Mouse (Mus musculus) kidney, embryonic 14.5 days (tissue): ENCODE data around the gene Trmt5. TPM values are rescaled to one million over a fixed set of nuclear protein-coding genes. Genes with fewer than 3 reads are reported as not detected.

Experiments used
- ATAC-seq: fragments of 200-750 bp; cut with Nextera tagmentation; 2 replicates; pipeline ENCODE4 v1.8.0; 2017; ENCODE audit warnings: moderate number of reproducible peaks, mild to moderate bottlenecking, moderate TSS enrichment, moderate library complexity; ENCODE audit not compliant: low FRiP score, low TSS enrichment
- H3K27ac ChIP-seq: fragments of 300-500 bp; sonication (generic); 2 replicates; pipeline ENCODE4 v1.5.1; 2014; ENCODE audit warnings: low read depth, mild to moderate bottlenecking, low read length, moderate library complexity, mixed read lengths
- H3K27me3 ChIP-seq: fragments of 300-500 bp; sonication (generic); 2 replicates; pipeline ENCODE4 v1.6.1; 2014; ENCODE audit warnings: mild to moderate bottlenecking, low read length; ENCODE audit not compliant: control insufficient read depth, insufficient read depth
- H3K36me3 ChIP-seq: fragments of 300-500 bp; sonication (generic); 2 replicates; pipeline ENCODE4 v1.6.1; 2014; ENCODE audit warnings: low read length, mixed read lengths; ENCODE audit not compliant: control insufficient read depth, insufficient read depth
- H3K4me1 ChIP-seq: fragments of 300-500 bp; sonication (generic); 2 replicates; pipeline ENCODE4 v1.6.1; 2014; ENCODE audit warnings: low read length, mixed read lengths; ENCODE audit not compliant: control insufficient read depth, insufficient read depth
- H3K4me2 ChIP-seq: fragments of 300-500 bp; sonication (generic); replicated peaks from 2 replicates; pipeline ENCODE4 v1.6.1; 2014; ENCODE audit warnings: low read depth, mild to moderate bottlenecking, low read length
- H3K4me3 ChIP-seq: fragments of 300-500 bp; sonication (generic); 2 replicates; pipeline ENCODE4 v1.5.1; 2014; ENCODE audit warnings: mild to moderate bottlenecking, low read length
- H3K9ac ChIP-seq: fragments of 300-500 bp; sonication (generic); 2 replicates; pipeline ENCODE4 v1.6.1; 2014; ENCODE audit warnings: low read depth, mild to moderate bottlenecking, low read length, moderate library complexity
- H3K9me3 ChIP-seq: fragments of 300-500 bp; sonication (generic); 2 replicates; pipeline ENCODE4 v1.6.1; 2016; ENCODE audit warnings: low read length; ENCODE audit not compliant: control insufficient read depth
- WGBS: fragments of 180-500 bp; shearing (Covaris S2); extraction: QIAGEN DNeasy Blood & Tissue Kit; methylation state at CpG from one replicate; pipeline ENCODE4 v1.1.7; 2014; 5-methylcytosine and 5-hydroxymethylcytosine counted together
- polyA plus RNA-seq: library from polyadenylated mRNA; unstranded; fragments of >200 nt; fragmentation: Nextera tagmentation; extraction: Ambion mirVana; gene quantifications from 2 replicates; pipeline ENCODE4 v1.2.1, GENCODE M21; 2014

Gene Trmt5
- polyA plus RNA-seq, 1 experiment from 2014 or later = 19.9 TPM

DNA sequence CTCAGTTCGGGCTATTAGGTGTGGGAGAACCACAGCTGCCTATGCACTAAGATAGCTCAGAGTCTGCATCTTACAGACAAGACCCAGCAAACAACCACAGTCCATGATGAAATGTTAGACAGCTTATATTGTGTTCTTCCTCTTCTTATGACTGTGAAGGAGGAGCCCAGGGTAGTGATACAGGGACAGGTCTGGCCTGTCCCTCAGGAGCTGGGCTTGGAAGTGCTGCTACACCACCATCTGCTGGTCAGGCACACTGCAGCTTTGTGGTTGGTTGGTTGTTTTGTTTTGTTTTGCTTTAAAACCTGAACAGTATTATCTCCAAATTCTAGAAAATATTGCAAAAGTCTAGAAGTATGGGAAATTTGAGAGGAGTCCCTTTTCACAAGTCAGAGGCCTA, 38.2 kb upstream of the Trmt5 start:
- Histone ChIP-seq H3K9ac (no peak overlapping the region), H3K36me3 (no peaks in the 10 kb centered on the region), H3K4me1 (0 out of 2 replicates have a peak, but pooled peaks cover 4% of the 10 kb centered on the region), H3K4me2 (no peak overlapping the region), H3K27ac (no peak overlapping the region), H3K27me3 (no peaks in the 10 kb centered on the region), H3K4me3 (no peak overlapping the region), H3K9me3 (no peaks in the 10 kb centered on the region)
- ATAC-seq = no peak
- WGBS = 78% methylated on average over 1 of the region's 1 CpGs

DNA sequence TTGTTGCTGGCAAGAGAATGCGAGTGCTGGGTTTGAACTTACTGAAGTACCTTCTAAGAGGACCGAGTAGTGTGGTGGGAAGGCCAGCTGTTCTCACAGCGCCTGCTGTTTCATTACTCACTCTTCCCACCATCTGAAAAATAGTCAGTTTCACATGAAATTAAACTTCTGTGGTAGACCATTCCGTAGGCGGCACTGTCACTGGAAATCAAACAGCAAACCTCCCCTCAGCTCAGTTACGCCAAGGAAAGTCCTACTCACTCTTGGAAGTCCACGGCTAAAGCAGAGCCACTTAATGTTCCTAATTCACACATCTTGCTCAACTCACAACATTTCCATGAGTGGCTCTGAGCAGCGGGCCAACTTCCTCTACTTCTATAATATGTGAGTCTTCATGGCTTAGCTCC, 37.7 kb upstream of the Trmt5 start:
- Histone ChIP-seq H3K4me2 (no peak overlapping the region), H3K4me1 (0 out of 2 replicates have a peak, but pooled peaks cover 4% of the 10 kb centered on the region), H3K36me3 (no peaks in the 10 kb centered on the region), H3K9ac (no peak overlapping the region), H3K9me3 (no peaks in the 10 kb centered on the region), H3K27ac (no peak overlapping the region), H3K27me3 (no peaks in the 10 kb centered on the region), H3K4me3 (no peak overlapping the region)
- ATAC-seq = no peak
- WGBS = 89% methylated on average over 8 of the region's 8 CpGs

DNA sequence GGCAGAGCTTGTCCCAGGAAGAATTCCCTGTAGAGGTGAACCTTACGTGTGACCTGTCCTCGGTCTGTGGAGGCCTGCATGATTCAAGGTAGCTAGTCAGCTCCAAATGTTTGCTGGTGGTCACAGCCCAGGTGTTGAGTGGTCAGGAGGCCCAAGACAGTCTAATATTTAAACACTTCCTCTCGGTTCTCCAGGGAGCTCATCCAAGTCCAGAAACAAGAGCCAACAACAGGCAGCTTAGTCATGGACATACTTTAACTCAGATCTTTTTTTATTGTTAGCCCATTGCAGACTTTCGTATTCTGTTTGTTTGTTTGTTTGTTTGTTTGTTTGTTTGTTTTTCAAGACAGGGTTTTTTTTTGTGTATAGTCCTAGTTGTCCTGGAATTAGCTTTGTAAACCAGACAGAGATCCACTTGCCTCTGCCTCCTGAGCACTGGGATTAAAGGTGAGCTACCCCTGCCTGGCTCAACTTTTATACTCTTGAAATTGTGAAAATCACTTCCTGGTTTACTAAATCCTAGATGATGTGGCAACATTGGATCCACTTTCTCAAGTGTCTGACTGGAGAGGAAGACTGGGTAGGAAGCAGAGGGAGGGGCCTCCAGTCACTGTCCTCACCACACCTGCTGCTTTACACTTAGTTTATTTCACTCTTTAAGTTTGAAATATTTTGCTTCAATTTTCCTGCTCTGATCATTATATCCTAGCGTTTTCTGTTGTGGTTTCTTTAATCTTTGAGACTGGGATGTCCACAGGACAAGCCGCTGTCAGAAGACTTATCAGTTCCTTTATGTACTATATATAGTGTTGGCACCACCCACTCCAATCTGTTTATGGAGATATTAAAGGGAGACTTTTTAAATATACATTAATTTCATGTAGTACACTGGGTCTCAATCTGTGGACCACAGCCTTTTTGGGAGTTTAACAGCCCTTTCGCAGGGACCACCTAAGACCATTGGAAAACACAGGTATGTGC, 31.5 kb upstream of the Trmt5 start:
- Histone ChIP-seq H3K4me2 (no peak overlapping the region), H3K27ac (no peak overlapping the region), H3K27me3 (no peaks in the 10 kb centered on the region), H3K9ac (no peak overlapping the region), H3K9me3 (no peaks in the 10 kb centered on the region), H3K4me1 (no peaks in the 10 kb centered on the region), H3K4me3 (no peak overlapping the region), H3K36me3 (no peaks in the 10 kb centered on the region)
- WGBS = 93% methylated on average over 7 of the region's 7 CpGs
- no peak for ATAC-seq

DNA sequence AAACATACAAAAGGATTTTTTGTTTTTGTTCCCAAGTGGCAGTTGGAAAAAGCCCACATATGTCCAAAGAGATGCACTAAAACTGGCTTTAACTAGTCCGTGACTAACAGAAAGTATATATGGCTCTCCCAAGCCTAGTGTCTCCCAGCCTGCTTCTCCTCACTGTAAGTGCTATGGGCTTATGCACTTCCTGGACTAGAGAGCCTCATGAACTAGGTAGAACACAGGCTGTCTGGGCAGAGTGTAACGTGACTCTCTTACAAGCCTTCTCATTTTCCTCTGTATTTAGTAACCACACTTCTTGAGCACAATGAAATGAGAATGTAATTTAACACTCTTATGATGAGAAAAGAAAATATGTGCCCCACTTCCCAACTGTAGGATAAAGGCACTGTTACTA, 22.2 kb upstream of the Trmt5 start:
- H3K36me3 ChIP-seq = no peaks in the 10 kb centered on the region

DNA sequence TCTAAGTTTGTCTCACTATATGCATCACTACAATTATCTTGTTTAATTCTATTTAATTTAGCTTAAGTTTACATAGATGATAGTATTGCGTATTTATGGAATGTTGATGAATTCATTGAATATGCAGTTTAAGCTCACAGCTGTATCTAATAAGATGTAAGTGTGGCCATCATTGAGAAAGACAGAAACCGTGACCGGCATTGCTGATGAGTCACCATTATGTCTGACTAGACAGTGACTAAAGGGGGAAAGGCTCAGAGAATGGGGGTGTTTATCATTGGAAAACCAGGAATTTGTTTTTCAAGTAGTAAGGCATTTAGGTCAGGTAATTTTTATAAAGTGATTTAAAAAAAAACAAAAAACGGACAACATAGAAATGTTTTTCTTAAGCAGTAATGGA, 21.2 kb upstream of the Trmt5 start:
- Histone ChIP-seq H3K4me2 (no peak overlapping the region), H3K36me3 (no peaks in the 10 kb centered on the region), H3K9ac (no peak overlapping the region), H3K27ac (no peak overlapping the region), H3K4me1 (no peaks in the 10 kb centered on the region), H3K4me3 (no peak overlapping the region), H3K27me3 (no peaks in the 10 kb centered on the region), H3K9me3 (no peaks in the 10 kb centered on the region)
- no peak for ATAC-seq
- WGBS = 96% methylated on average over 4 of the region's 4 CpGs

More for the DNA sequence above, 22.2 kb upstream of the Trmt5 start:
- no peak overlapping the region for H3K9ac ChIP-seq
- WGBS = 62% methylated on average over 2 of the region's 2 CpGs
- no peaks in the 10 kb centered on the region for H3K4me1 ChIP-seq
- no peaks in the 10 kb centered on the region for H3K27me3 ChIP-seq
- no peak for ATAC-seq
- no peak overlapping the region for H3K4me3 ChIP-seq
- no peaks in the 10 kb centered on the region for H3K9me3 ChIP-seq
- H3K27ac ChIP-seq = no peak overlapping the region
- H3K4me2 ChIP-seq = no peak overlapping the region

DNA sequence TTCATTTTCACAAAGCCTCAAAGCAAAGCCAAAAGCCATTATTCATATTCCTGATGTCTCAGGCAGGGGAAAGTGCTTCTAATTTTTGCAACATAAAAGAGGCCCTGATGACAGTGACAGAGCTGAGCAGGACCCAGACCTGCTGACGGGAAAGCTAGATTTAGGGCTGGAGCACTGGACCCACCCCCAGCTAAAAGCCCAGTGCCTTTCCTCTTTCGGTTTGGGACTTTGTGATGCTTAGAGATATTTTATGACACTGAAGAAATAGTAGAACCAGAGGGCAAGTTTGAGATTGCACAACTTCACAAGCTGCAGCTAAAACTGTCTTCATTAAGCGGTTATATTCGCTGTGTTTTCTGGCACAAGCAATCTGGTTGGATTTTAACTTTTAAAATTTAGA, 18.1 kb upstream of the Trmt5 start:
- no peaks in the 10 kb centered on the region for H3K36me3 ChIP-seq
- no peaks in the 10 kb centered on the region for H3K4me1 ChIP-seq
- H3K27me3 ChIP-seq = no peaks in the 10 kb centered on the region
- no peak overlapping the region for H3K4me3 ChIP-seq
- H3K9ac ChIP-seq = no peak overlapping the region
- no peak for ATAC-seq
- 55% methylated on average over 4 of the region's 4 CpGs for WGBS
- H3K27ac ChIP-seq = no peak overlapping the region
- H3K4me2 ChIP-seq = no peak overlapping the region
- no peaks in the 10 kb centered on the region for H3K9me3 ChIP-seq

DNA sequence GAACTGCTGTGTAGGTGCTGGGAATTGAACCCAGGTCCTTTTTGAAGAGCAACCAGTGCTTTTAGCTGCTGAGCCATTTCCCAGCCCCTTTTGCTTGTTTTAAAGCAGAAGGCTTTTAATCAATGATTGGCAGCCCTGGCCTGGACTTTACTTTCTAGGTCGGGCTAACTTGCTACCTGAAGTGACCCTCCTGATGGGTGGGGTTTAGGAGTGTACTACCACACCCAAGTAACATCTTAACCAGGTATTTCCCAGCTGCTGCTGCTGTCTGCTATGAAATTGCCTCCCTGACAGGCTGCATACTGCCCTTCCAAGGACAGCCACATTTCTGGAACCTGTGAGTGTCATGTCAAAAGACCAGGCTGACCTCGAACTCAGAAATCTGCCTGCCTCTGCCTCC, 14.0 kb upstream of the Trmt5 start:
- no peaks in the 10 kb centered on the region for H3K9me3 ChIP-seq
- H3K27ac ChIP-seq = no peak overlapping the region
- no peaks in the 10 kb centered on the region for H3K27me3 ChIP-seq
- no peak overlapping the region for H3K4me2 ChIP-seq
- no peaks in the 10 kb centered on the region for H3K36me3 ChIP-seq
- no peak overlapping the region for H3K4me3 ChIP-seq
- no peak overlapping the region for H3K9ac ChIP-seq
- no peak for ATAC-seq
- no peaks in the 10 kb centered on the region for H3K4me1 ChIP-seq
- 86% methylated on average over 2 of the region's 2 CpGs for WGBS

DNA sequence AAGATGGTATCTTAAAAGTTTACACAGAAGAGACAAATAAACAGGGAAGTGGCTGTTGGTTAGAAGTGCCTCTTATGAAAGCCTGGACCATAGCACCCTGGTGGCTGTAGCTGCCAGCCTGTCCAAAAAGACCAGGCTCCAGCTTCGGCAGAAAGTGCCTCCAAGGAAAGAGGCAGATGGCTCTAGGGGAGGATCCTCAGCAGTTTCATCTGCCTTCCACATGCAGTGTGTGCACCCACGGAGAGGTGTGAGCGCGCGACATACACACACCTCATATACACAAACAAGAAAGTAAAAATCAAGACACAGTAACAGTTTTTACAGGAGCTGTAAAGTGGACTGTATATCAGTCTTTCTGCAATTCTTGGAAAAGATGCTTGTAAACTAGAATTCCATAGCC, 12.1 kb upstream of the Trmt5 start:
- no peak for ATAC-seq
- peaks cover 5% of the 10 kb centered on the region; the same call in 1 of the 2 replicates for H3K36me3 ChIP-seq
- no peak overlapping the region for H3K4me2 ChIP-seq
- no peaks in the 10 kb centered on the region for H3K9me3 ChIP-seq
- no peak overlapping the region for H3K27ac ChIP-seq
- no peak overlapping the region for H3K4me3 ChIP-seq
- WGBS = 95% methylated on average over 5 of the region's 5 CpGs
- no peak overlapping the region for H3K9ac ChIP-seq
- H3K4me1 ChIP-seq = no peaks in the 10 kb centered on the region
- H3K27me3 ChIP-seq = no peaks in the 10 kb centered on the region

DNA sequence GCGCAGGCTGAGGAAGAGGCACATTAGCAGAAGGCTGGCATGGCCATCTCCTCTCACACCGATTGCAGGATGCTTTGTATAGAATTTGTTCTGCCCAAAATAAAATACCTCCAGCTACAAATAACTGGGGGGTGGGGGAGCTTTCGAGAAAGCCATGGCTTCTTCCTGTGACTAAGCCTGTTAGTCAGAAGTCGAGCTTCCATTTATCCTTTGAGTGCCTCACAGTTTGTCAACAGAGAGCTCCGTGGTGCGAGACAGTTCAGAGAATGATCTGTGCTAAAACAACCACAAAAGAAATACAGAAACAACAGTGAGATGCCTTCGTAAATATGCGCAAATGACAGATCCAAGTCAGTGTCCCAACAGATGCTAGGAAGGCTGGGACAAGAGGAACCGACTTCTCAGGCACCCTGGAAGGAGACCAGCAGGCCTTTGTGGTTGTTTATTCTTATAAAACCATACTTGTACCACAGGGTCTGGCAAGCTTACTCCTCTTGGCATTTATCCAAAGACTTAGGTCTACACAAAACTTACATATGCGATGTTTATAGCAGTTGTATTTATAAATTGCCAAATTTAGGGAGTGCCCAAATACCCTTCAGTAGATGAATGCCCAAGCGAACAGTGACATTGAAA, 9.1 kb upstream of the Trmt5 start:
- Histone ChIP-seq H3K27me3 (no peaks in the 10 kb centered on the region), H3K9ac (no peak overlapping the region), H3K4me3 (no peak overlapping the region), H3K4me1 (no peaks in the 10 kb centered on the region), H3K36me3 (peaks cover 5% of the 10 kb centered on the region; the same call in 1 of the 2 replicates), H3K27ac (no peak overlapping the region), H3K9me3 (no peaks in the 10 kb centered on the region), H3K4me2 (no peak overlapping the region)
- 87% methylated on average over 11 of the region's 11 CpGs for WGBS
- ATAC-seq = no peak
